Mouse (Mus musculus): Measurements from ENCODE around the gene Csnk1g2.

Gene Csnk1g2

GRCm38 (mm10) chr10:80684214-80684613, 61.6 kb downstream of the Csnk1g2 start:
- peak; percentile 52 for DNase-seq

GRCm38 (mm10) chr10:80684984-80685383, 62.3 kb downstream of the Csnk1g2 start:
- DNase-seq, result no peak

GRCm38 (mm10) chr10:80686617-80687016, 64.0 kb downstream of the Csnk1g2 start:
- no peak for DNase-seq

DNA sequence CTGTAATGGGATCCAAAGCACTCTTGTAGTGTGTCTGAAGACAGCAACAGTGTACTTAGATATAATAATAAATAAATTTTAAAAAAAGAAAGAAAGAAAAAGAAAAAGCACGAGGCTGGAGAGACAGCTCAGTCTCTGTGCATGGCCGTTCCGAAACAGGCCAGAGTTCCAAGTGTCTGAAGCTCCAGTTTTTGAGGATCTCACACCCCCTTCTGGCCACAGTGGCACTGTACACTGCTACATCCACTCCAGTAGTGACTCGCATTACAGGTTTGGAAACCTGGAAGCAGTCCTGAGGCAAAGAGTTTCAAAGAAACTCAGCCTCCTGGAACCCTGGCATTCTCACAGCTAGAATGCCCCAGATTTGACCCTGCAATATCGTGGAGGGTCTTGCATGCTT, 65.2 kb downstream of the Csnk1g2 start:
- peak; percentile 68 for DNase-seq
